Mouse (Mus musculus) macrophage (primary cell): ENCODE data around the gene Doxl2. TPM values are rescaled to one million over a fixed set of nuclear protein-coding genes. Genes with fewer than 3 reads are reported as not detected.
"Not testable (repeated sequence)": the region's sequence is repeated elsewhere in the genome, so short reads cannot be mapped to it uniquely, and the experiment has no call there.

Source experiments
- H3K27ac ChIP-seq: fragments of 350-480 bp; formaldehyde crosslinking; 2 replicates; pipeline ENCODE4 v1.9.0; 2021
- H3K36me3 ChIP-seq: fragments of 350-480 bp; formaldehyde crosslinking; 2 replicates; pipeline ENCODE4 v1.9.0; 2021; ENCODE audit errors: inconsistent target
- H3K4me3 ChIP-seq: fragments of 350-480 bp; formaldehyde crosslinking; 2 replicates; pipeline ENCODE4 v1.9.0; 2021; ENCODE audit errors: inconsistent target
- H3K79me2 ChIP-seq: fragments of 350-480 bp; formaldehyde crosslinking; 2 replicates; pipeline ENCODE4 v1.9.0; 2021; ENCODE audit errors: inconsistent target
- WGBS: methylation state at CpG from one replicate; pipeline ENCODE4 v1.1.7; 2026; ENCODE audit warnings: inconsistent platforms; ENCODE audit not compliant: missing documents; 5-methylcytosine and 5-hydroxymethylcytosine counted together
- polyA plus RNA-seq: library from polyadenylated mRNA; stranded (reverse); fragments of 250-400 nt; gene quantifications from 3 replicates; pipeline ENCODE4 v1.2.4, GENCODE M21; 2018; ENCODE audit warnings: inconsistent platforms
- total RNA-seq, 78 experiments: library from RNA; depleted of rRNA; stranded (reverse); fragments of 250-400 nt; gene quantifications; 1 replicate in 9 of 78; 2 replicates in 24 of 78; 3 replicates in 43 of 78; 4 replicates in 2 of 78; pipeline ENCODE4 v1.2.4; 2018; ENCODE audit warnings: inconsistent platforms in 56 of 78

Gene Doxl2
- total RNA-seq (2018; cell fraction: chromatin; rRNA removed), result not detected
- total RNA-seq (2018; cell fraction: cytosol; rRNA removed), result not detected
- not detected for total RNA-seq (2018; cell fraction: nucleus; rRNA removed)
- not detected in 3 replicates for polyA plus RNA-seq

DNA sequence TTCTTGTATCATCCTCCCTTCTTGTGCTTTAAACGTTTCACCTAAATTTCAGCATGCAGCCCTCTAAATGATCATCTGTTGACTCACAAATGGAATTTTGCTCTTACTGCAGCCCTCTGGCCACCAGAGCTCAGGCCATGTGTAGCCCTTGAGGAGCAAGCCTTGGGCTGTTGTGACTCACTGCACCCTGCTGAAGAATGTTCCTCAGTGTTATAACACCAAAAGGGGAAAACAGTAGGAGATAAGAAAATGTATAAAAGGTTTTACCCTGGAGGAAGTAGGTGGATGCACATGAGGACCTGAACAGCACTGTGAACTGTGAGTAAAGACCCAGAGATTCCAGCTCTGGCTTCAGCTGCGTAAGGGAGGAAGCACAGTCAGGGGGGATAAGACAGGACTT is at the start of gene Doxl2:
Gene Doxl2, plus strand, starts transcription at position 301 of the 400 bp plus-strand sequence.
- Histone ChIP-seq H3K4me3 (no peak within 1 kb of the TSS), H3K36me3 (no peaks in the 10 kb centered on the region), H3K27ac (no peak within 1 kb of the TSS), H3K79me2 (no peaks in the 10 kb centered on the region)
- 90% methylated on average over 2 of the region's 2 CpGs for WGBS

GRCm38 (mm10) chr6:48929595-48929994 is 45.2 kb upstream of the Doxl2 start, which contains the start of gene 1600015I10Rik:
Gene 1600015I10Rik (plus strand): TSS chr6:48929895.
- Histone ChIP-seq H3K27ac (no peak within 1 kb of the TSS), H3K79me2 (no peaks in the 10 kb centered on the region)
- WGBS, result 93% methylated on average over 5 of the region's 5 CpGs

GRCm38 (mm10) chr6:48949596-48949995 is 25.2 kb upstream of the Doxl2 start:
- WGBS, result 92% methylated on average over 2 of the region's 2 CpGs
- Histone ChIP-seq H3K27ac (no peak overlapping the region), H3K36me3 (no peaks in the 10 kb centered on the region), H3K4me3 (no peak overlapping the region), H3K79me2 (no peaks in the 10 kb centered on the region)

More at GRCm38 (mm10) chr6:48929595-48929994, 45.2 kb upstream of the Doxl2 start, which contains the start of gene 1600015I10Rik:
- no peak within 1 kb of the TSS for H3K4me3 ChIP-seq
- H3K36me3 ChIP-seq, result no peaks in the 10 kb centered on the region

DNA sequence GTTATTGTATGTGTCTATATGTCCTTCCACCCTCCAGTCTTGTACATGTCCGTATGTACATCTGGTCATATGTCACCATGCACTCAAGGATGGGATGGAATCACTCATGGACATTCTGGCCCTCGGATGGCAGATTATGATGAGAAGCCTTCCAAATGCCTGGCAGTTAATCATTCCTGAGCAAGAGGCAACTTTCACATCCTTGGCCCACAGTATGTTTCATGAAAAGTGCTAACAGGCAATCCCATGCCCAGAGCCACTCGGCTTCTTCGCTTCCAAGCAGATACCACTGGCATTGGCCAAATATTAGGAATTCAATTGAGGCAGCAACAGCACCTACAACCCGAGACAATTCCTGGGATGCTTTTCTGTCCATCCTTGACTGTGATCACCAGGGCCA is 24.1 kb upstream of the Doxl2 start:
- Histone ChIP-seq H3K4me3 (no peak overlapping the region), H3K36me3 (no peaks in the 10 kb centered on the region), H3K79me2 (no peaks in the 10 kb centered on the region), H3K27ac (no peak overlapping the region)
- WGBS, result 93% methylated on average over 5 of the region's 5 CpGs

DNA sequence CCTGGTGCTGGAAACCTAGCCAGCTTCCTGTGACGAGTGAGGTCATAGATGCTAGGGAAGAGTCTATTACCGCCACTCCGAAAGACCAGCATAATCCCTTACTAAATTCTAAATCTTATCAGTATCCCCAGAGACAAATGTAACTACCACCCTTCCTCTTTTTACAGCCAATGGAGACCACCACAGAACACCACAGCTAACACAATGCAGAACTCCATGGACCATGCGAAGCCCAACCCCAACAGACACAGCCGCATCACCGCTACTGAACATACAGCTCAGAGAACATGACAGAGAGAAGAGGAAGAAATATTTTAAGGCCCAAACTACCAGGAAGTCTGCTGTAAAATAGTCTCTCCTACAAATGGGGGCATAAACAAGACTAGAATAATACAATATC is 23.1 kb upstream of the Doxl2 start:
- 26% methylated on average over 6 of the region's 6 CpGs for WGBS
- Histone ChIP-seq H3K27ac (no peak overlapping the region), H3K4me3 (no peak overlapping the region), H3K36me3 (no peaks in the 10 kb centered on the region), H3K79me2 (no peaks in the 10 kb centered on the region)

DNA sequence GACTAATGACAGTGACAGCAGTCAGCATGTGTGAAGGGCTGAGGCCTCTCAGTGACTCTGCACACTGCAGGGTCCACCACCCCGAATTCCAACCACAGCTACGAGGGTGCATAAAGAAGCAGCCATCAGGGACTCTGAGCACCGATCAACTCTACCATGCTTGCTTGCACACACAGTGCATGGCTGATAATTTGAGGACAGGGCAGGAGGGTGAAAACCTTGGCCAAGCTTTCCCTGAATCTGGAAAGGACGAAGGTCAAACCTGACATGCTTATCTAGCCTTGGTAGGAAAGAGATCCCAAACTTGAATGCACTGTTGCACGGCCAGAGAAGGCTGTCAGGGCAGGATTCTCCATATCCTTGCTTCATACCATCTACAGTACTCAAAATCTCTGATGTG is 21.5 kb upstream of the Doxl2 start:
- H3K79me2 ChIP-seq, result no peaks in the 10 kb centered on the region
- no peak overlapping the region for H3K4me3 ChIP-seq
- H3K27ac ChIP-seq, result no peak overlapping the region
- 95% methylated on average over 5 of the region's 5 CpGs for WGBS
- no peaks in the 10 kb centered on the region for H3K36me3 ChIP-seq

DNA sequence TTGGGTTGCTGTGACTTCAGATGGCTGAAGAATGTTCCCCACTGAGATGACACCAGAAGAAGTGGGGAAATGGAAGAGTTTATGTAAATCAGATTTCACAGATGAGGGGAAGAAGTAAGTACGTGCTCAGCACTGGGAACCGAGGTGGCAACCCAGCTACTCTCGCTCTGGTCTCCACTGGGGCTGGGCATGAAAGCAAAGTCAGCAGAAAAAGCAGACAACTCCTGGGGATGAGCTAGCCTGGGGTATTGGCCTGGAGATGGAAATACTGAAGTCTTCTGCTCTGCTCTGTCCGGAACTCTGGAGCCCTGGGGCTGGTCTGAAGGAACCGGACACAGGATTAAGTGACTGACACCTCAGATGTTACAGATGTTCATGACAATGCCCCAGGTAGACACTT is 20.6 kb upstream of the Doxl2 start:
- H3K79me2 ChIP-seq, result no peaks in the 10 kb centered on the region
- WGBS, result 91% methylated on average over 5 of the region's 5 CpGs
- no peak overlapping the region for H3K4me3 ChIP-seq
- no peaks in the 10 kb centered on the region for H3K36me3 ChIP-seq
- H3K27ac ChIP-seq, result no peak overlapping the region

- Histone ChIP-seq H3K4me3 (no peak overlapping the region), H3K79me2 (no peaks in the 10 kb centered on the region), H3K27ac (no peak overlapping the region), H3K36me3 (no peaks in the 10 kb centered on the region)
- WGBS, result 19% methylated on average over 1 of the region's 1 CpGs
These were observed 19.8 kb upstream of the Doxl2 start for GRCm38 (mm10) chr6:48954946-48955345.

DNA sequence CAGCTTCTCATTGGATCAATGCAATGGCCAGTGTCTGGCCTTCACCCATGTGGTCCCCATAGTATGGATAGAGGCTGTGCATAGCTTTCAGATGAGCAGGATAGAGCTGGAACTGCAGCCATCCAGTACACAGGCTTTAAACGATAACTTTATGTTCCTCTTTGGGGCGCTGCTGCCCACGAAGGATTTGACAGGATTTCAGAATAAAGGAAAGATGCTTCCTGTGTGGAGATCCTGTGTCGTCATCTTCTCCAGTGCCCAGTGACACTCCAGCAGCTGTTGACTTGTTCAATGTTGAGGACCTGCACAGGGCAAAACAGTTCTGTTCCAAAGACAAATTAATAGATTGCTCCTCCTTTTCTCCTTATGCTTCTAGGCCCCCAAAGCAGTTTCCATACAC is 18.0 kb upstream of the Doxl2 start:
- no peak overlapping the region for H3K27ac ChIP-seq
- no peaks in the 10 kb centered on the region for H3K79me2 ChIP-seq
- no peak overlapping the region for H3K4me3 ChIP-seq
- WGBS, result 8% methylated on average over 4 of the region's 4 CpGs
- no peaks in the 10 kb centered on the region for H3K36me3 ChIP-seq

GRCm38 (mm10) chr6:48958053-48958452 is 16.7 kb upstream of the Doxl2 start:
- 56% methylated on average over 1 of the region's 1 CpGs for WGBS
- Histone ChIP-seq H3K4me3 (no peak overlapping the region), H3K36me3 (no peaks in the 10 kb centered on the region), H3K27ac (no peak overlapping the region), H3K79me2 (no peaks in the 10 kb centered on the region)

DNA sequence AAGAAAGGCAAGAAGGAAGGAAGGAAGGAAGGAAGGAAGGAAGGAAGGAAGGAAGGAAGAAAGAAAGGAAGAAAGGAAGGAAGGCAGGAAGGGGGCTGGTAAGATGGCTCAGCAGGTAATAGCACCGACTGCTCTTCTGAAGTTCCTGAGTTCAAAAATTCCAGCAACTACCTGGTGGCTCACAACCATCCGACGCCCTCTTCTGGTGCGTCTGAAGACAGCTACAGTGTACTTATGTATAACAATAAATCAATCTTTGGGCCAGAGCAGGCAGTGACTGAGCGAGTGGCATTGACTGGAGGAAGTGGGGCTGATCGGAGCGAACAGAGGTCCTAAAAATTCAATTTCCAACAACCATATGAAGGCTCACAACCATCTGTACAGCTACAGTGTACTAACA is 15.6 kb upstream of the Doxl2 start:
- not testable (repeated sequence) for H3K79me2 ChIP-seq, H3K4me3 ChIP-seq, H3K36me3 ChIP-seq, H3K27ac ChIP-seq
- 43% methylated on average over 7 of the region's 7 CpGs for WGBS

DNA sequence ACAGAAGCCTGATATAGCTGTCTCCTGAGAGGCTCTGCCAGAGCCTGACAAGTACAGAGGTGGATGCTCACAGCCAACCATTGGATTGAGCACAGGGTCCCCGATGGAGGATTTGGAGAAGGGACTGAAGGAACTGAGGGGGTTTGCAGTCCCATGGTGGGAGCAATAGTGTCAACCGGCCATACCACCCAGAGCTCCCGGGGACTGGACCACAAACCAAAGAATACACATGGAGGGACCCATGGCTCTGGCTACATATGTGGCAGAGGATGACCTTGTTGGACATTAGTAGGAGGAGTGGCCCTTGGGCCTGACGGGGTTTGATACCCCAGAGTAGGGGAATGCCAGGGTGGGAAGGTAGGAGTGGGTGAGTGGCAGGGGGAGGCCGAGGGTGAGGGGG is 8.1 kb upstream of the Doxl2 start:
- 90% methylated on average over 5 of the region's 5 CpGs for WGBS
- H3K27ac ChIP-seq, H3K4me3 ChIP-seq, H3K79me2 ChIP-seq, H3K36me3 ChIP-seq: not testable (repeated sequence)

DNA sequence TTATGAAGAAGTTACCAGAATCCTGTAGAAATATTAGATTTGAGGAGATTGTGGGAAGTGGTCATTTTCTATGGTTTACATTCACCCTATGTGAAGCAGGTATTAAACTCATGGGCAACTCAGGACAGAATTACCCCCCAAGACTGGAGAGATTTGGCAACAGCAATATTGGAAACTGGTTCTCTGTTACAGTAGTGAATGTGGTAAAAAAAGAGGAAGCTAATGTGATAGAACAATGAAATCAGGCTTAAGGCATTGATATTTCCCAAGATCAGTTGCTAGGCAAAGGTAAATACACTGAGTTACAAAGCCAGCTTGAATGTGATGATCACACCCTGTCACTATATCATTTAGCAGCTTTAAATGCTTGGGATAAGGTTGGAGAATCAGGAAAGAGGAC is 6.9 kb upstream of the Doxl2 start:
- no peaks in the 10 kb centered on the region for H3K36me3 ChIP-seq
- no peak overlapping the region for H3K27ac ChIP-seq
- no peaks in the 10 kb centered on the region for H3K79me2 ChIP-seq
- no peak overlapping the region for H3K4me3 ChIP-seq

- Histone ChIP-seq H3K36me3 (no peaks in the 10 kb centered on the region), H3K27ac (no peak overlapping the region), H3K79me2 (no peaks in the 10 kb centered on the region), H3K4me3 (no peak overlapping the region)
- 67% methylated on average over 1 of the region's 1 CpGs for WGBS
These were observed 4.9 kb downstream of the Doxl2 start for GRCm38 (mm10) chr6:48979616-48980015.

DNA sequence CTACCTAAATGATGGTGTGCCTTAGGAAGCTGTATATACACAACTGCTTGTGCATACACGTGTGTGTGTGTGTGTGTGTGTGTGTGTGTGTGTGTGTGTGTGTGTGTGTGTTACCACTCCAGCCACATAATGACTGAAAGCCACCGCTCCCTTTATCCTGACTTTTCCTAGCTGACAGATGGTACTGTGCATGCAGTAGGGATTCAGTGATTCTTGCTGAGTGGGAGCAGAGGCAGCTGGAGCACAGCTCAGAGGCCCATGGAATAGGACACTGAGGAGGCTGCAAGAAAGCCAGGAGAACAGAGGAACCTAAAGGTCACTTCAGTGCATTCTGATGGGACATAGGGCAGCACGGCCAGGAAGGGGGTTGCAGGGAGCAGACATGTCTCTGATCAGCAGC is 7.5 kb downstream of the Doxl2 start:
- no peaks in the 10 kb centered on the region for H3K36me3 ChIP-seq
- WGBS, result 94% methylated on average over 2 of the region's 3 CpGs

DNA sequence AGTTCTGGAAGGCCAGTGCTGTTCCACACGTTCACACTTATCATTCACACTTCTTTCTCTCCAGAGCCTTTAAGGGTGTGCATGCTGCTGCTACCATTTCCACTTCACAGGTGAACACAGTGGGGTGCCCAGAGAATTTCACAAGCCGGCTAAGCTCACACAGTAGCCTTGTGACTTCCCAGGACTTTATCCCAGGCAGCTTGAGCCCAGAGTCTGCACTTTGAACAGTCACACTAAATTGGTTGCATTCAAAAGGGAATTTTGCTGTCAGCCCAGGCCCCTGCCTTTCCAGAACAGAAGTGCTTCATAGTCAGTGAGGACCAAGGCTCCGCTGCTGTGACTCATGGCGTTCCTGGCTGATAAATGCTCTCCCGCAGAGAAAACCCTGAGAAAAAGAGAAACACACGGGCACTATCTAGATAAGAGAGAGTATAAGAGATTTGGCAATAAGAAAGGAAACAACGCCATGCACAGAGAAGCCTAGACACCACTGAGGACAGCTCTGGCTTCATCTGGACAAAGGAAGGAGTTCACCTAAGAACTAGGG is 11.8 kb downstream of the Doxl2 start, which contains the start of gene Svs1:
Gene Svs1, plus strand, starts transcription at position 418 of the 547 bp plus-strand sequence.
- H3K79me2 ChIP-seq, result no peaks in the 10 kb centered on the region
- 82% methylated on average over 7 of the region's 7 CpGs for WGBS

More for the DNA sequence above, 7.5 kb downstream of the Doxl2 start:
- no peak overlapping the region for H3K27ac ChIP-seq
- no peak overlapping the region for H3K4me3 ChIP-seq
- no peaks in the 10 kb centered on the region for H3K79me2 ChIP-seq

More for the DNA sequence above, 11.8 kb downstream of the Doxl2 start, which contains the start of gene Svs1:
- Histone ChIP-seq H3K36me3 (no peaks in the 10 kb centered on the region), H3K4me3 (no peak within 1 kb of the TSS), H3K27ac (no peak within 1 kb of the TSS)
